Mouse (Mus musculus) thymus, postnatal 10 days (tissue): Measurements from ENCODE around the gene 9430015G10Rik.

Experiments
- DNase-seq, 2 experiments: peaks; one replicate each; pipeline ENCODE4 v3.0.0; 2021; ENCODE audit warnings: low spot score in 2 of 2

The 9430015G10Rik gene

DNA sequence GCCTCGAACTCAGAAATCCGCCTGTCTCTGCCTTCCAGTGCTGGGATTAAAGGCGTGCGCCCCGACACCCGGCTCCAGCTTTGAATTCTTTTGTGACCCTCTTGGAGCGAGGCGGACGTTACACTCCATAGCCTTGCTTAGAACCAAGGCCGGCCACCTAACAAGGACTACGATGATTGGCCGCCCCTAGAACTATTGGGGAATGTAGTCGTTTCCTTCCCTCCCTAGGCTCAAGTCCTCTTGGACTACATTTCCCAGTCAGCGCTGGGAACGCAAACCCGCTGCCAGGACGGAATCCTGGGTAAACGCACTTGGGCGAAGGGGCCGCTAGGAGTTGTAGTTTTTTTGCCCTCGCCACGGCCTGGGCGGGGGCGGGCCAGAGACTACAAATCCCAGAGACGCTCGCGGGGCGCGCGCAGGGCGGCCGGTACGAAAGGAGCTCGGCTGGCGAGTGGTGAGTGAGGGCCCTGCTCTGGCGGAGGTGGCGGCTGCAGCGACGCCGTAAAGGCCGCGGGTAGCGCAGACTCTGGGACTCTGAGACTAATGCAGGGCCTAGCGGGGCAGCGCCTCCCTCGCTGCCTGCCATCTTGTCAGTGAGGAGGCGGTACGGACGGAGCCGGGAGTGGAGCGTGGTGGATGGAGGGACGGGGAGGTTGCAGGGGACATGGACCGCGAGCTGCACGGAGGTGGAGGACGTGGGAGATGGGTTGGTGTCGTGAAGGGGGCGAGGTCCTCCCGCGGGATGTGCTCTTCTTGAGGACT, at the start of gene 9430015G10Rik:
TSS of gene 9430015G10Rik (plus strand) at position 413 of the 762 bp plus-strand sequence.
- peak; percentile 96 to 97 for DNase-seq

DNA sequence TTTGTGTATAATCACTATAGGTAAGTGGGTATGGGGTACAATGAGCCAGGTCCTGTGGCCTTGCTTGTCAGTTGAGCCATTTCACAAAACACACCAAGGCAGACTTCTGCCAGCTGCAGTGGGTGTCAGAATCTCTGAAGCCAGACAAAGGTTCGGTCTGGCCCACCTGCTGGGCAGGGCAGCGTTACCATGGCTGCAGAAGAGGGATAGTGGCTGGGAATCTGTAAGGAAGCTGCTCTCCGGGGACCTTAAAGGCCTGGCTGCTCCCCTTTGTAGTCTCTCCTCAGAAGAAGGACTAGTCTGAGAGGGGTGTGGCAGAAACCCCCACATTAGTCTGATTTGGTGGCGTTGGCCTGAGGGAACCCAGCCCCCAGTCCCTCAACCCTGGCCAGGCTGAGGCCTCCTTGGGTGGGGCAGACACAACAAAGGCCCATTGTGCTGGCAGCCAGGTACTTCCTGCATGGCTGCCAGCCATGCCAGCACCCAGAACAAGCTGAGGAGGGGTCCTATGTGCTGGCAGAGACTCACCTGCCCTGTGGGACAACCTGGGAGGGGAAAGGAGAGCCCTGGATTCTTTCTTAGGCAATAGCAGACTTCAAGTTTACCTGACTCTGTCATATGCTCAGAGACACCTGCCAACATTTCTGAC, 45.8 kb upstream of the 9430015G10Rik start:
- DNase-seq: no peak

DNA sequence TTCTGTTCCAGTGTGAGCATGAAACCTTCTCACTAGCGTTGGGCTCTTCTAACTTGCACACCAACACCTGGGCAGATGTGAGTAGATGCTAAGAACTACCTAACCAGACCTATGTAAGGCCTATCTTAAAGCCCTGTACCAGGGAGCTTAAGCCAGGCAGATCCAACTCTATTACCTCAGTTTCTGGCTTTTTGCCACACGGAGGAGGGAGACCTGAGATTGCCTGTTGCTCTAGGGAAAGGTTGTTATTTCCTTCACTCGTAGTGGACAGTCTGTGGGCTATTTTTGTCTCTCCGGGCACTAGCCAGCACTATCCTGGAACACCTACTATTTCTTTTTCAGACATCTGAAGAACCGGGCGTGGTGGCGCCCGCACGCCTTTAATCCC, 45.3 kb upstream of the 9430015G10Rik start:
- no peak for DNase-seq

DNA sequence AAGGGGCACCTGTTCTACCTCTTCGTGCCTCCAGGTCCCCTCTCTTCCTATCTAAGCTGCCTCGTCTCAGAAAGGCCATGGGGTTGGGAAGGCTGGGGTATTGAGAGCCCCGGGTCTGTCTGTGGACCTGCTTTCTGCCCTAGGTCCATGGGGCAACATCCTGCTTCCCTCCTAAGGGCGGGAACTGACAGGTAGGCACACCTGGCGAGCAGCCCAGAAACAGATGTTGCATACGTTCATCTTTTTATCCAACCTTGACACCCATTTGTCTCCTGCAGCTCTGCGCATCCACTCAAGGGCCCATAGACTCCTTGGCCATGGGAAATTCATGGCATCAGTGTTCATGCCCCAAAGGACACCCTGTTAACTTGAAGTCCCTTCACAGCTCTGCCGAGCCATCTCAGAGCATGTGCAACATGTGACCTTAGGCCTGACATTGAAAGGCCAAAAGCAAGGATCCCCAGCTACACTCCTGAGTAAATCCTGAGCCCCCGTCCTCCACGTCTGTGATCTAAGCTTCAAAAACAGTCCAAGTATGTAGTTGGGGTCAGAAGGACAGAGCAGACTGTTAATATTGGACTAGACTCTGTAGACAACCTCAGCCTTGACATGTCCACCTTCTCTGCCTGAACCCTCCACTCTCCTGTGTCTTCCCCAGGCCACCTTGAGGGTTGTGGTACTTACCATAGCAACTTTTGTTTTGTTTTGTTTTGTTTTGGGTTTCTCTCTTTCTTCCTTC, 44.5 kb upstream of the 9430015G10Rik start:
- DNase-seq: no peak

DNA sequence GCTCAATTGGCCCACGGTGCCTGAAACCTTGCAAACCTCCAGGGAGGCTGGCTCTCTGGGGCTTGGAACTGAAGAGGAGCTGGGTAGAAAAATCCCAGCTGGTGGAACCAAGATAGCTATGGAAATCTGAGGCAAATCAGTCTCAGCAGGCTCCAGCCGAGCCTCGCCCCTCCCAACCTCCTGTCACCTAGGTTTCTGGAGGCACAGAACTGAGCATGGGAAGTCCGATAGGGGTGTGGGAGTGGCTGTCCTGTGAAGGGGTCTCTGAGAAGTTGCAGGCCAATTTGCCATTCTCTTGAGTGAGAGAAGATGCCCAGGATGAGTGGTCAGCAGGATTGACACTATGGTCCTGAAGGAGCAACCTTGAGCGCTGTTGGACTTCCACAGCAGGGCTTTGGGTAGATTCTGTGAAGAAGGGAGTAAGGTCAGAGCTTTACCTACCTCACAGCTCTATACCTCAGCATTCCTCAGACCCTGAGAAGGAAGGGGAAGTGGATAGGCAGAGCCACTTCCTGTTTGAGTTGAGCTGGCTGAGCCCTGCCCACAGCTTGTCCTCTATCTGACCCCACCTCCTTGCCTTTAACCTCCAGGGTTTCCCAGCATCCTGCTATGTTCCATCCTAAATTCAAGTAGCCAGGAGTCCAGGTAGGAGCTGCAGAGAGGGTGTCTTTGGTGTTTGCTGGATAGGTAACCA, 42.4 kb upstream of the 9430015G10Rik start:
- DNase-seq: no peak

DNA sequence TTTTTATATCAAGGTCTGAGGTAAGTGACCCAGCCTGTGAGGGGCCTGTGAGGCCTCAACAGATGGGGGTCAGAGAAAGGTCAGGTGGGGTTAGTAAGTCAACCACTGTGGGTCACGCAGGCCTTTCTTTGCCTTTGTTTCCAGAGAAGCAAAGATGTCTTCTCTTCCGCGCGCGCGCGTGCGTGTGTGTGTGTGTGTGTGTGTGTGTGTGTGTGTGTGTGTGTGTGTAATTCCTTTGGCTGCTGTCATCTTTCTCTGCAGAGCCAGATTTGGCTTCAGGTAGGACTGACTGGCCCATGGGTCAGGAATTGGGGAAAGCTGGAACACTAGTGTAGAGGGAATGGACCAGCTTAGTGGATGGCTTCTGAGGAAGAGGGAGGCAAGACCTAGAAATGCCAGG, 40.1 kb upstream of the 9430015G10Rik start:
- DNase-seq: no peak

DNA sequence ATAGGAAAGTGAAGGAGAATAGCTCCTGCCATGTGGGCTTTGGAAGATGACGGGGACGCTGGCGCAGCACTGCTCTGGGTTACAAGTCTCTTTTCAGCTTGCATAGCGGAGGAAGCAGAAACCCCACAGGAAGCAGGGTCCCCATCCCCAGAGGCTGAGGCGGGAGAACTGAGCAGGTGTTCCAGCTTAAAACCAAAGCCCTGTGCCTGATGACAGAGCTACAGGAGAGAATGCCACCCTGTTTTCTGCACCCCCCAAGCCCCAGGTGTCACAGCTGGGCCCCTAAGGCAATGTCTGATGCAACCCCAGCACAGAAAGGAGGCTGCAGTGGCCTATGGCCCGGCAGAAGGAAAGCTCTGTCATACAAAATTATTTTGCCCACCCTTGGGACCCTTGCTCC, 39.5 kb upstream of the 9430015G10Rik start:
- peak; percentile 78 to 87 for DNase-seq

DNA sequence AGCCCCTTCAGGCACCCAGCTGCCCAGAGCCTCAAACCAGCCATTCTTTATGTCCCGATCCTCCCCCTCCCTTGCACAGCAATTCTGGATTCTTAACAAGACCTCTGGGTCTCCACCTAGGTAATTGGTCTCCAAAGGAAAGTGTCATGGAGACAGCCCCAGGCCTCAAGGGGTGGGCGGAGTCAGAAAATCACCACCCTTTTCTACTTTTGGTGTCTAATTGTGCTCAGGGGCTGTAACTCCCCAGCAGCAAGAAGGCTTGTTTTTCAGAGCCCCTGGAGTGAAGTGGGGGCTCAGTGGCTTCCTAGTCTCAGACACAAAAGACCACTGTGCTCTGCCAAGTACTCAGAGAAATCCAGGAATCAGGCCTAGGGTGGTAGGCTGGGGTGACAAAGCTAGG, 39.1 kb upstream of the 9430015G10Rik start:
- DNase-seq: no peak

DNA sequence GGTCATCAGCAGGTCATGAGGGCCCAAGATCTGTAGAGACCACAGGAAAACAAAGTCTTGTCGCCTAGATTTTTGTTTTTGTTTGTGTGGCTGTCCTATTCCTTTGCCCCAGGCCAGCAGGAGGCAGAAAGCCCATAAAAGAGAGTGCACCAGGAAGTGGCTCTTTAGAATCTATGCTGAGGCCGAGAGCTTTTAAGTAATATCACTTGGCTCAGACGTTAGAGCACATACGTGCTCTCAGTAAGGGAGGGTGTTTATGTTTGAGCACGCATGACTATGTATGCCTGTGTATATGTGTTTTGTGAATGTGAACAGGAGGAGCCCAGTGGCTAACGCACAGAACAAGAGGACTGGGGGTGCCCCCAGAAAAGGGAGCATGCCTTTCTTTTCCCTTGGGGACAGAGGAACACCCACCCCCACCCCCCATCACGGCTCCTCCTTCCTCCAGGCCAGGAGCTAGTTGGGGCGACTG, 32.8 kb upstream of the 9430015G10Rik start:
- DNase-seq: peak; percentile 30 to 48

DNA sequence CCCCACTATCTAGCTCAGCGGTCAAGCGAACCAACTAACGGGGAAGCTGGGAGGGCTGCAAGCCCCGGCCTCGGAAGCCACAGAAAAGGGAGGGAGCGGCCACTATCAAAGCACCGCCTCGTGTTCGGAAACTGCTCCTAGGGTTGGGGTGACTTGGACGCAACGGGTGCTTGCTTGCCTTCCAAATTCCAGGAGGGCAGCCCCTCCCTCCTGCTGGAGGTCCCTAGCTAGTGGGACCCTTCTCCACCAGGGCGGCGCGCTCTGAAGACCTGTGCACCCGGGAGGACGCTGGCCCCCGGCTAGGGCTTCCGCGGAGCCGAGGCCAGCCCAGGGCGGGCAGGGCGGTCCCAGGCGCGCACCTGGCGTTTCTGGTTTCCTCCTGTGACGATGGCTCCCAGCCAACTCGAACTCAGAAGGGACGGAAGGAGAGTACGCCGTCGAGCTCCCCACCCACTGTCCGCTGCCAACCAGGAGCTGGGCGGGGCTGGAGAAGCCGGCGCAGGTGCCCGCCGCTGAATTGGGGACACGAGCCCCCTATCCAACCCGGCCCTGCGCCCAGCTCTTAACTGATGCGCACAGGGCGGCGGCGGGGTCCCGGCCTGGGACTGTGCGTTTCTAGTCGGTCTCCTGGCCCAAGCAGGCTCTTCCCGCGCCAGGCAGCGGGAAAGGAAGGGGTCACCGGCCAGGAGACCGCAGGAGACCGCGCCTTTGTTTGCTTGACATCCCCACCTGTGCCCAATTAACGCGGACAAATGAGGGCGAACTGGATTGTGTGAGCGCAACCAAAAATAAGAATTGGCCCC, 32.1 kb upstream of the 9430015G10Rik start:
- DNase-seq: peak; percentile 81 to 83

DNA sequence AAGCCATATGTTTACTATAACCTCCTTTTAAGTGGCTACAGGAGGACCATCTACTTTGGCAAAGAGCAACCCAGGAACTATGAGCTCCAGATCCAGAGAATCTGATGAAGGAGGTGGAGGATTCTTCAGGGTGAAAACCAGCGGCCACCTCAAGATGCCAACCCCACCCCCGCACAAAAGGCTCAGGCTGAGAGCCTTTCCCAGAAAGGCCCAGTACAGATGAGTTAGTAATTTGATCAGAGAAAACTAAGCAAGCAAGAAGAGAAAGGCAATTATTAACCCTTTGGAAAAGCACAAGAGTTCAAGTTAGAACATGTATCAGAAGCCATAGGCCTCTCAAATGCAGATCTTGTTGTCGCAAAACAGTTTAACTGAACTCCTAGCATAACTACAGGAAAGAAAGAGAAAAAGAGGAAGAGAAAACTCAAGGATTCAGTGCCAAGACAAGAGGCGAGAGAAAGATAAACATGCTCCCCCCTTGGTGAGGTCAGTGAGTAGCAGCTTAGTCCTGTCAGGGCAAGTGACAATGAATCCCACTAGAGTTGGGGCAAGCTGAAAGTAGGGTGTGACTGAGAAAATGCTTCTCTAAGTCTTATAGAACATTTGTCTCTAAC, 27.1 kb upstream of the 9430015G10Rik start:
- no peak for DNase-seq

DNA sequence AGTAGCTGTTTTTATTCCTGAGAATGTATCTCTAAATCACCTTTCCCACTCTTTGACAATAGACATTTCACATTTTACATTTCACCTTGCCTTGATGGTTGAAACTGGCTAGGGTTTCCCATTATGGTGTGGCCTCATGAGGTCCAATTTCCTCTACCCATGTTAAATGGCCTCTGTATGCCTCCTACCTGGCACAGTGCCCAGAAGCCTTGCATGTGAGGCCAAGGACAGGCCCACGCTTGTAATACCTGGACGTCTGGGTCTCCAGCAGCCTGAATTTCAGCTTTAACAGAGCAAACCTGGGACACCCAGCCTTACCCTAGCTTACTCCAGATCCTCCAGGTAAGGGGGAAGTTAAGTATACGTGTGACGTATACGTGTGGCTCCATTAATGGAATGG, 26.4 kb upstream of the 9430015G10Rik start:
- no peak for DNase-seq

DNA sequence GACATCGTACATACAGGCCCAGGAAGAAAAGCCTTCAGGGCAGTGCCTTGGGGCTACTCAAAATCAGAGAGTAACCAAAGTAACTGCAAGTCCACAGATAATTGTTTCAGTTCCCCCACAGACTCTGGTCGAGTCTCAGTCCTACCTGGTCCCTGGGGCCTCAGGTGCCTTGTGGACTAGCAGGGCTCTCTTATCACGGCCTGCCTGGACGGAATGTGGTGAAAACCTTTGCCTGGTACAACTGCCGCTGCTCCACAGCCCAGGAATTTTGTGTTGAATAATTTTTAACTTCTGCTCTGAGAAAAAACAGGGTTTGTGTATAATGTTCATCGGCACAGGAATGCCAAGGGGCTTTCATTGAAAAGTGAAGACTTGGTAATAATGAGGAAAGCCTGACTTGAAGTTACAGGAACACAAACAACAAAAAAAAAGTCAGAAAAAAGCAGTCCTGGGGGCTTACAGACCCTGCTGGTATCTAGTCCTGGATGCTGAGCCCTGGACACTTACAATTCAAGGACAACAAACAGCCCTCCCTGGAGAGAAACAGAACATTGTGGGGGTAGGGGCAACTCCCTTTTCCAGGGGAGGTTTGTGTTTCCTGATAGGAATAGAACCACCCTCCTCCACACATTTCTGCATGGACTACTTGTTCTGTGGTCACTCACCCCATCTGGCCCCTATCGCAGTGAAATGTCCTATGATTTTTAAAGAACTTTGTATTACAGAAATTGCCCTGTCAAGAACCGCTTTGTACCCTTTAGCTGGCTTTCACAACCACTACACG, 25.5 kb upstream of the 9430015G10Rik start:
- no peak for DNase-seq

DNA sequence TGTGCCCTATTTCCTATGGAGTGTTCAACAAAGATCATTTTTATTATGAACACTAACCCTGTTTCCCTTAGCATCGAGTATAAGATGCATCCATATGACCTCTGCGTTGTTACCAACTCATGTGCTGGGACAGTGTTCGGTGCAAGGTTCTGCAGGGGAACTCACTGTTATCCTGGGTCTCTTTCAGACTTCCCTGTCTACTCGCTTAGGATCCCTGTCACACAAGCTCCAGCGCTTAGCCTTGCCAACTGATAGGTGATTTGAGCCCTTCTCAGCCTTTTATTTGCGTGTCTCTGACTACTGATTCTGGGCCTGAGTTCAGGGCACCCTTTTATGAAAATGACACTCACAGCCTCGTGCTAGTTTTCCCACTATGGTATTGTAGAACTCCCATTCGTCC, 24.5 kb upstream of the 9430015G10Rik start:
- DNase-seq: no peak

DNA sequence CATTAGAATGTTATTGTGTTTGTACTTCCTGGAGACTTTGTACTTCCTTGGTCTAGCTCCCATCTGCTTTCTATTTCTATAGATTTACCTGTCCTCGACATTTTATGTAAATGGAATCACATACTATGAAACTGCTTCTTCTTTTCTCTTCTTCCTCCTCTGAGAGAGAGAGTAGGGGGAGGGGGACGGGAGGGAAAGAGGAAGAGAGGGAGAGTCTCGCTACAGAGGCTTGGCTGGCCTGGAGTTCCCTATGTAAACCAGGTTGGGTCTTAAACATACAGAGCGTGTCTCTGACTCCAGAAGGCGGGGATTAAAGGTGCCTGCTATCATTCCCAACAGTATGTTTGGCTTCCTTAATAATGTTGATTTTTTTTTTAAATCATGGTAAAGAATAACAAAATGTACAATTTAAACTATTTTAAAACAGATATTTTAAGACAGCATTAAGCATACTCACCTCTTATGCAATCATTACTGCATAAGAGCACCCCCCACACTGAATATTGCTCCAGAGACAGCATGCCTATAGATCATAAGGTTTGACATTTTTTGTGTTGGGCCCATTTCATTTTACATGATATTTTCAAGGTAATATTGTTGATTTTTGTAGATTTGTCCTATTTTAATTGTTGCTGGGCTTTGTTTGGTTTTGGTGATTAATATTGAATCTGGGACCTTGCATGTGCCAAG, 22.2 kb upstream of the 9430015G10Rik start:
- DNase-seq: no peak

DNA sequence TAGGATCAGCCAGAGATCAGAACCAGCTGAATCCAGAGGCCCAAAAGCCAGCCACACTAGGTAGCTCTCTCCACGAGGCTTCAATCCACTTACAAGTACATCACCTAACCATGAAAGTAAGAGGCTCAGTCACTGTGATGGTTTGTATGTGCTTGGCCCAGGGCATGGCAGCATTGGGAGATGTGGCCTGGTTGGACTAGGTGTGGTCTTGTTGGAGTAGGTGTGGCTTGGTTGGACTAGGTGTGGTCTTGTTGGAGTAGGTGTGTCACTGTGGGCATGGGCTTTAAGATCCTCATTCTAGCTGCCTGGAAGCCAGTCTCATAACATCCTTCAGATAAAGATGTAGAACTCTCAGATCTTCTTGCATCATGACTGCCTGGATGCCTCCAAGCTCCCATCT, 18.5 kb upstream of the 9430015G10Rik start:
- DNase-seq: no peak

DNA sequence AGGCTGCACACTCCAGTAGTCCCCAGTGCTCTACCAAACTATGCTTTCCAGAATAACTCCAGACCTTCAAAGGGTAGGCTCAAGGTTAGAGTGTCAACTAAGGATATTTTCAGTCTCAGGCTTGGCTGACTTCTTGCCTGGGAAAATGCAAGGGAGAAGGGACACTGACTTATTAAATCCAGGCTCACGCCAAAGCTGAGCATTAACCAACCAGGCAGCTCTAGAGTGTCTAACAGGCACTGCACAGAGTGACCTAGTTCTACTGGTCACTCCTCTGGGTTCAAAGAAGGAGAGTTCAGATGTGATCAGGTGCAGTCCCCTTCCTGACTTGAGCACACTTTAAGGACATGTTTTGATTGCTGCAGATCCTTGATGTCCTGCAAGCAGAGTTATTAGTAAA, 17.0 kb upstream of the 9430015G10Rik start:
- DNase-seq: no peak

DNA sequence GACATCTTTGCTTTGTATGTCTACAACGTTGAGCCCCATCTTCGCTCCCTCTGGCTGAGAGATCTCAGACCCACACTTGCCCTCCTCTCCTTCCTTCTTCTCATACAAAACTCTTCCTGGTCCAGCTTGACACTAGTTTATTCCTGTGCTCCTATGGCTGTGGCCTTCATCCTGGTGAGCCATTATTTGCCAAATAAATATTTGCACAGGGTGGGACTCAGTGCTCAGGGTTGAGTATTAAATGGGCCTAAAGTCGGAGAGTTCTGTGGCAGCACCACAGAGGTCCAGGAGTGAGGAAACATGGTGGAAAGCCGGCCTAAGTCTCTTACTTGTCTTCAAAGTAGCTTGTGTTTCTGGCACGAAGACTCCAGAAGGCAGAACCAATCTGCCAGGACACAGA, 16.0 kb upstream of the 9430015G10Rik start:
- DNase-seq: no peak

DNA sequence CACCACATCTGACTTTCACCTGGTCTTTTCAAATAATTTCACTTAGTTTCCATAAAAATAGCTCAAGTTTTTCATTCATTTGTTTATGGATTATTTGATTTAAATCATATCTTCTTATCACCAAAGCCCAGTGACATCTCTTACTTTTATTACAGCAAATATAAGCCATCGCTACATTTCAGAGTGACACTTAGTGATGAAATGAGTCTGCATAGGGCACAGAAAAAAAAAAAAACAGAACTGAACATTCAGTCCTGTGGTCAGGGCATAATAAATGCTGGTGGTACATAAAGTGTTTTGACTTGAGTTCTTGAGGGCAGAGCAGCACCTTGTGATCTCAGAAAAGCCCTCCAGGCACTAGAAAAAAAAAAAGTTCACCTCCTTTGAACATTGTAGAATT, 13.6 kb upstream of the 9430015G10Rik start:
- DNase-seq: no peak
